Mouse (Mus musculus) erythroblast, embryonic 14.5 days (primary cell): ENCODE results near the gene Map2k7.

ENCODE experiments used
- GATA1 ChIP-seq: IDR thresholded peaks from 2 replicates; pipeline ENCODE4 v1.6.1; 2012; ENCODE audit warnings: low read length, inconsistent platforms, mixed read lengths
- TAL1 ChIP-seq: IDR thresholded peaks from 3 replicates; pipeline ENCODE4 v1.6.1; 2012; ENCODE audit warnings: low read length, inconsistent platforms, mixed read lengths

- no peak for TF ChIP-seq GATA1
- no peak for TF ChIP-seq TAL1
These were observed 45.5 kb upstream of the Map2k7 start for GRCm38 (mm10) chr8:4192807-4193587.
